Comparison of ENCODE assay signal across 8 mouse cellular contexts in the genomic region with DNA sequence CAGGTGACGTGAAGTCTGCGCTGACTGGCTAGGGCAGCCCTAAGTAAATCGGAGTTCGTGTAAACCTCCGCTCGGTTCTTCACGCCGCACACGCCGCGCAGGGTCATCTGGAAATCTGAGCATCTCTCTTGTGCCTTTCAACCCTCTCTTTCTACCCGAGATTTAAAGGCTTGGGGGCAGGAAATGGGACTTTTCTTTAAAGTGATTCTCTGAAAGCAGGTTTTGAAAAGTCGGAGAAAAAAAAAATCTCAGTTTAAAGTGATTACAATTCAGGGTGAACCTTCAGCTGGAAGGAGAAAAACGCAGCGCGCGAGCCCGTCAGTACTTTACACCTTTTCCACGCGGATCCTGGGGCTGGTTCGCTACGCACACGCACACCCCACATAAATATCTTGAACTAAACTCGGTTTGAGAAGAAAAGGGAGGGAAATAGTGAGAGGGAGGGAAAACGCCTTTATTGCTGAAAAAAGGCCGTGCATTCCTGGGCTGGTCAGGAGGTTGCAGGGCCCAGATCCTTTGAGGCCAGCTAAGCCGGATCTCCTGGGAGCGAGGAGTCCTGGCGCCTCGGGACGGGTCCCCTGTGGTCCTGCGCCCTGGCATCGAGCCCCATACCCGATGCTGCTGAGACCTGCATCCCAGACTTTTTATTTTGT. TPM values are rescaled to one million over a fixed set of nuclear protein-coding genes. Genes with fewer than 3 reads are reported as not detected.
DNase-seq lines count a peak whose midpoint lies in the region; ATAC-seq lines count a peak whose summit lies in the region.

No protein-coding gene starts in this region.

- under 1% methylated on average over 34 of the region's 34 CpGs for WGBS in embryonic facial prominence, embryonic 11.5 days
- WGBS in heart, embryonic 16.5 days: under 1% methylated on average over 34 of the region's 34 CpGs

- peak overlapping the region; percentile 94 for H3K4me3 ChIP-seq in embryonic facial prominence, embryonic 11.5 days (ENCODE audit: low read depth, low read length)
- peak overlapping the region; percentile 75 for H3K4me3 ChIP-seq in heart, embryonic 16.5 days (ENCODE audit: low read length)

- no peaks in the 10 kb centered on the region for H3K36me3 ChIP-seq in embryonic facial prominence, embryonic 11.5 days (replicated peaks; ENCODE audit: control insufficient read depth, insufficient read depth, low read depth, low read length)
- no peaks in the 10 kb centered on the region for H3K36me3 ChIP-seq in heart, embryonic 16.5 days (ENCODE audit: control insufficient read depth, insufficient read depth)

- DNase-seq in 3T3-L1 (ENCODE audit: low read depth, low spot score): peak; percentile 74
- DNase-seq in WW6 (ENCODE audit: low read depth, low spot score): peak; percentile 9
- DNase-seq in embryonic facial prominence, embryonic 11.5 days (ENCODE audit: low spot score): no peak
- DNase-seq in kidney, postnatal 4 days: peak; percentile 56 to 70
- DNase-seq in lung, postnatal 4 days: peak; percentile 32 to 40
- DNase-seq in right cerebral cortex, postnatal 36 days (ENCODE audit: low spot score in 2 of 2): peak; percentile 20 to 28
- DNase-seq in thymus, postnatal 25 days: no peak

- ATAC-seq in embryonic facial prominence, embryonic 11.5 days (replicated peaks; ENCODE audit: insufficient number of reproducible peaks, low FRiP score, low TSS enrichment, low read depth): 0 out of 2 replicates have a peak, but pooled peaks have one; percentile 20
- ATAC-seq in heart, embryonic 16.5 days (replicated peaks; ENCODE audit: extremely low read depth, insufficient read depth, low FRiP score): no peak

- H3K4me2 ChIP-seq in embryonic facial prominence, embryonic 11.5 days (ENCODE audit: low read depth, low read length): peak overlapping the region; percentile 87
- H3K4me2 ChIP-seq in heart, embryonic 16.5 days (ENCODE audit: low read depth, low read length): peak overlapping the region; percentile 80

- no peaks in the 10 kb centered on the region for H3K4me1 ChIP-seq in embryonic facial prominence, embryonic 11.5 days (ENCODE audit: control insufficient read depth, insufficient read depth, low read length)
- H3K4me1 ChIP-seq in heart, embryonic 16.5 days (ENCODE audit: control insufficient read depth, insufficient read depth, low read length): no peaks in the 10 kb centered on the region

- H3K27me3 ChIP-seq in embryonic facial prominence, embryonic 11.5 days (ENCODE audit: control insufficient read depth, insufficient read depth, low read length): no peaks in the 10 kb centered on the region
- H3K27me3 ChIP-seq in heart, embryonic 16.5 days (ENCODE audit: control insufficient read depth, insufficient read depth, low read length): no peaks in the 10 kb centered on the region

- H3K27ac ChIP-seq in embryonic facial prominence, embryonic 11.5 days (replicated peaks; ENCODE audit: low read depth, low read length): peak overlapping the region; percentile 60
- peak overlapping the region; percentile 56 for H3K27ac ChIP-seq in heart, embryonic 16.5 days (ENCODE audit: low read length)

- H3K9ac ChIP-seq in embryonic facial prominence, embryonic 11.5 days (replicated peaks; ENCODE audit: low read length): peak overlapping the region; percentile 49
- peak overlapping the region; percentile 64 for H3K9ac ChIP-seq in heart, embryonic 16.5 days (ENCODE audit: low read length)

- H3K9me3 ChIP-seq in embryonic facial prominence, embryonic 11.5 days (replicated peaks; ENCODE audit: control insufficient read depth, low read length): no peaks in the 10 kb centered on the region
- no peaks in the 10 kb centered on the region for H3K9me3 ChIP-seq in heart, embryonic 16.5 days (replicated peaks; ENCODE audit: control insufficient read depth, low read length)

RNA-seq across cellular contexts. Expression of gene Efna5, which starts 2.5 kb away (rescaled TPM):
- polyA plus RNA-seq in embryonic facial prominence, embryonic 11.5 days (2014; fragmentation: Nextera tagmentation; extraction: Ambion mirVana): 65.2 and 70.3 TPM in 2 replicates
- 19.7 and 22.0 TPM in 2 replicates for polyA plus RNA-seq in heart, embryonic 16.5 days (2015; fragmentation: Nextera tagmentation; extraction: Ambion mirVana)

Comparison
In these comparisons a context has a peak if more than half of its experiments do, and no peak if none do; other contexts are left out.
1. DNase-seq: peak in 3T3-L1 (single experiment), WW6 (single experiment), kidney, postnatal 4 days (2 of 2), lung, postnatal 4 days (2 of 2) and right cerebral cortex, postnatal 36 days (2 of 2); none in embryonic facial prominence, embryonic 11.5 days (single experiment) and thymus, postnatal 25 days (single experiment).